Mouse (Mus musculus): ENCODE data around the gene Nme3. TPM values are rescaled to one million over a fixed set of nuclear protein-coding genes. Genes with fewer than 3 reads are reported as not detected.

Gene Nme3
- polyA plus RNA-seq, 1 experiment: 37.2 TPM

DNA sequence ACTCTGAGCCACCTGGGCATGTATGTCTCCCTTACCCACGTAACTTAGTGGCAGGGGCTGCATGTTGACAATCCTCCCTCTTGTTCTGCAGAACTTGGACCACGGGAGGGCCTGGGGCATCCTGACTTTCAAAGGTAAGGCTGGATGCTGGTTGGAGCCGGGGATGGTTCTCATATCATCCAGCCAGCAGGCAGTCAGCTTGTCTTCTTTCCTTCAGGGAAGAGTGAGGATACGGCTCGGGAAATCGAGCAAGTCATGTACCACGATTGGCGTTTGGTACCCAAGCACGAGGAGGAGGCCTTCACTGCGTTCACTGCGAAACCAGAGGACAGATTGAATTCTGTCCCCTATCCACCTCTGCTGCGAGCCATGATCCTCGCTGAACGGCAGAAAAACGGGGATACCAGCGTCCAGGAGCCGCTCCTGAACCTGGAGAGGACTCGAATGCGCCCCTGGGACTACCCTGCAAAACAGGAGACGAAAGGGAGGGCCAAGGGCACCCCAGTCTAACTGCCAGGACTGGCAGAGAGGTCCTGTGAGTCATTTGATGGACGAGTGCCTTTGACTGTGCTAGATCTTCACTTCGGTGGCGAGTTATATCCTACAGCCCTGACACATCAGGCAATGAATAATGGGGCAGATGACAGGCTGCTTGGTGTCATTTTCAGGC, 594 bp upstream of the Nme3 start:
- TF ChIP-seq POLR2A (IDR thresholded peaks at IDR 0.05; ENCODE audit: borderline replicate concordance, low read depth, low read length): no peak
- TF ChIP-seq CTCF (IDR thresholded peaks at IDR 0.05; ENCODE audit: low read depth, low read length): no peak
- H3K4me3 ChIP-seq (ENCODE audit: insufficient read depth, low read length): peak overlapping the region; percentile 100
- H3K4me1 ChIP-seq (ENCODE audit: control insufficient read depth, insufficient read depth, low read length): 0 out of 2 replicates have a peak, but pooled peaks cover 4% of the 10 kb centered on the region
- peak overlapping the region; percentile 59 for H3K27ac ChIP-seq (ENCODE audit: insufficient read depth, low read depth, low read length)

DNA sequence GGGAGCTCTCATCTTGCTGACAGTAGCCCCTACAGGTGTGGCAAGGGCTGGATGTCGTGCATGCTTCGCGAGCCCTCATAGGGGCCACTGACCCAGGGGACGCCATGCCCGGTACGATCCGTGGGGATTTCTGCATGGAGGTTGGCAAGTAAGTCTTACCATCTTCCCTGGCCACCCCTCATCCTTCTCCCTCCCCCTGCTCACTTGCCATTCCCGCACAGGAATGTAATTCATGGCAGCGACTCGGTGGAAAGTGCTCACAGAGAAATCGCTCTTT, 631 bp downstream of the Nme3 start:
- 0 out of 2 replicates have a peak, but pooled peaks cover 4% of the 10 kb centered on the region for H3K4me1 ChIP-seq (ENCODE audit: control insufficient read depth, insufficient read depth, low read length)
- no peak overlapping the region for H3K27ac ChIP-seq (ENCODE audit: insufficient read depth, low read depth, low read length)
- TF ChIP-seq POLR2A (IDR thresholded peaks at IDR 0.05; ENCODE audit: borderline replicate concordance, low read depth, low read length) (no peak), CTCF (IDR thresholded peaks at IDR 0.05; ENCODE audit: low read depth, low read length) (no peak)
- peak overlapping the region; percentile 100 for H3K4me3 ChIP-seq (ENCODE audit: insufficient read depth, low read length)

DNA sequence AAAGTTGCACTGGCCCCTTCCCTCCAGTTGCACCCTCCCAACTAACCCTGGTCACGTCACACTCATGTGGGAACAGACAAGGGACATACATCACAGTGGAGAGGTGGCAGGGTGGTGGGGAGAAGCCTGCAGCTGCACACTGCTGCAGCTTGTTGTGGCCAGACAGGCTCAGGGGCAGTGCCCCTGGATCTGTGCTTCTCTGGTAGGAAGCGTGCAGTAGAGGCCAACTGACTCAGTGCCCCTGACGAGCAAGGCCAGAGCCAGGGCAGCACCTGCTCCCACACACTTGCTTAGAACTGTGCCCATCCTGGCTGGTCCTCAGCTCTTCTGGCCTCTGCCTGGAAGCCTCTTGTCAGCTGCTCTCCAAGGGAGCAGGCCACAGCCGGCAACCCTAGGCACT, 1.3 kb downstream of the Nme3 start:
- H3K27ac ChIP-seq (ENCODE audit: insufficient read depth, low read depth, low read length): no peak overlapping the region
- H3K4me3 ChIP-seq (ENCODE audit: insufficient read depth, low read length): no peak overlapping the region
- TF ChIP-seq CTCF (IDR thresholded peaks at IDR 0.05; ENCODE audit: low read depth, low read length) (no peak), POLR2A (IDR thresholded peaks at IDR 0.05; ENCODE audit: borderline replicate concordance, low read depth, low read length) (no peak)
- 0 out of 2 replicates have a peak, but pooled peaks cover 4% of the 10 kb centered on the region for H3K4me1 ChIP-seq (ENCODE audit: control insufficient read depth, insufficient read depth, low read length)

DNA sequence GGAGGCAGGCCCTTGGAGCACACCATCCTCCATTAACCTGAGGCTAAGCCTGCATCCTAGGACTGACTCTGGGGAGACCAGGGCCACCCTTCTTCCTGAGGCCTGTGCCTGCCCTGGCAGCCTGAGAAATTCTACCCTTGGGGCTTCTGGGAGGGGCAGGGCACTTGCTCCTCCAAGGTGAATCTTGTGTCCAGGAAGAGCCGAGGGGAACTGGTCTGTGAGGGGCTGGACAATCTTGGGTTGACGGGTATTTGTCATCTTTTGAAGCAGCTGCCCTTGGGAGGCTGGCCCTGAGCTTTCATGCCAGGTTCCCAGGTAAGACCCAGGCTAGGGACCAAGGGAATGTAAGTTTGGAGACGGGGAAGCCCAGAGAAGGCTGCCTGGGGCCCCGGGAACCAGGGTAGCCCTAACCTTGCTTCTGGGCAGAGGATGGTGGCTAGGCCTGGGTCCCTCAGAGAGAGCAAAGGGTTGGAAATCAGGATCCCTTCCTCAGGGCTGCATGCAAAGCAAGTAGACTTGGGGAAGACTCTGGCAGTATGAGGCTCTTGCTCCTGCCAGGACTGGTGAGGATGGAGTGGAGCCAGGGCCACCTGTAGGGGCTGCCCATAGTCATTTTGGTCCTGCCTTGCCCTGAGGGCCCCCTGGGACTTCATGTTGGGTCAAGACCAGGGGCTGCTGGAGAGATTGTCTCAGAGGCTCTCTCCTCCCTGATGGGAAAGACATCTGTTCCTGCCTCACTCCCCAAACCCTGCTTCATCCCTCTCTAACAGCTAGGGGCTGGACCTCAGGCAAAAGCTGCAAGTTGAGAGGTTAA, 1.9 kb downstream of the Nme3 start:
- TF ChIP-seq CTCF (IDR thresholded peaks at IDR 0.05; ENCODE audit: low read depth, low read length) (no peak), POLR2A (IDR thresholded peaks at IDR 0.05; ENCODE audit: borderline replicate concordance, low read depth, low read length) (no peak)
- Histone ChIP-seq H3K4me1 (ENCODE audit: control insufficient read depth, insufficient read depth, low read length) (0 out of 2 replicates have a peak, but pooled peaks cover 4% of the 10 kb centered on the region), H3K4me3 (ENCODE audit: insufficient read depth, low read length) (no peak overlapping the region), H3K27ac (ENCODE audit: insufficient read depth, low read depth, low read length) (no peak overlapping the region)

DNA sequence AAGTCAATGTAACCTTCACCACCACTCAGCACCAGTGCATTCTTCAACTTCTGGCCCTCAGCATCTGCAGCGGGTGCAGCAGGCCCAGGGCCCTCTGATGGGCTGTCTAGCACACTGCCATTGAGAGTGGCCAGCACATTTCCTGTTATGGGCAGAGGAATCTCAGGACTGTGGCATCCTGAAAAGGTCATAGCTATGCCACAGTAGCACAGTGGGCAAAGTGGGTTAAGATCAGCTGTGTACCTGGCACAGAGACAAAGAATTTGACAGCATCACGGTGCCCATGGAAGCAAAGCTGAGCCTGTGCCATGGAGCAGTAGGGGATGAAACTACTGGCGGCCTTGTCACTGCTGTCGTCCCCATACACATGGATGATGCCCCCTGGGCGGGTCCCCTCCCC, 2.9 kb downstream of the Nme3 start:
- 0 out of 2 replicates have a peak, but pooled peaks cover 4% of the 10 kb centered on the region for H3K4me1 ChIP-seq (ENCODE audit: control insufficient read depth, insufficient read depth, low read length)
- no peak overlapping the region for H3K27ac ChIP-seq (ENCODE audit: insufficient read depth, low read depth, low read length)
- TF ChIP-seq CTCF (IDR thresholded peaks at IDR 0.05; ENCODE audit: low read depth, low read length) (no peak), POLR2A (IDR thresholded peaks at IDR 0.05; ENCODE audit: borderline replicate concordance, low read depth, low read length) (no peak)
- H3K4me3 ChIP-seq (ENCODE audit: insufficient read depth, low read length): no peak overlapping the region

DNA sequence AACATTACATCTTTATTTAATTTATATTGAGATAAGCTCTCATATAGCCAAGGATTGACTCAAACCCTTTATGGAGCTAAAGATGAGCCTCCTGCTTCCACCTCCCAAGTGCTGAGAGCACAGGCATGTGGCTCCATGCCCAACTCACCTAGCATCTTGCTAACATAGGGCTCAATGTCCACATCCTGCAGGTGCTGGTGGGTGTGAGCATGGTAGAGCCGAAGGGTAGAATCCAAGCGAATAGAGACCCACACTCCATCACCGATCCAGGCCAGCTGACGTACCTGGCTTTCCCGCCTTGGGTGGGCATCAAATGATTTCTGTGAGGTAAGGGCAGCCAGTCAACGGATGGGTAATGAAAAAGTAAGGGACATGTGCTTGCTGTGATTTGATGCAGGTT, 3.7 kb downstream of the Nme3 start:
- Histone ChIP-seq H3K4me3 (ENCODE audit: insufficient read depth, low read length) (no peak overlapping the region), H3K27ac (ENCODE audit: insufficient read depth, low read depth, low read length) (no peak overlapping the region), H3K4me1 (ENCODE audit: control insufficient read depth, insufficient read depth, low read length) (0 out of 2 replicates have a peak, but pooled peaks cover 4% of the 10 kb centered on the region)
- TF ChIP-seq CTCF (IDR thresholded peaks at IDR 0.05; ENCODE audit: low read depth, low read length) (no peak), POLR2A (IDR thresholded peaks at IDR 0.05; ENCODE audit: borderline replicate concordance, low read depth, low read length) (no peak)

DNA sequence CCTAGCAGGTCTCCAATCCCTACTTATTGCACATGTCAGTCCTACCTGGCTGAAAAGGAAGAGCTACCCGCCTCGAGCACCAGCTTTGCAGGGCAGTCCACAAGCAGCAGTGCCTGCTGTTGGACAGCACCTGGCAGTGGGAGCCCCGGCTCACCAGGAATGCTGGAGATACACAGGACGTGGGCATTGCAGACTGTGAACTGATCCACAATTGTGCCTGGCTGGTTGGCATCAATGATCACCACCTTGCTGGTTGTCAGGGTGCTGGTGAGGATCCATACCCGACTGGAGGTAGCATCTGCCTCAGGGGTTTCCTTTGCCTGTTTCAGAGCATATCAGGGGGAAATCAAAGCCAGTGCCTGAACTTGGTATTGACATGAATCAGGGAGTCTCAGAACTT, 5.8 kb downstream of the Nme3 start:
- Histone ChIP-seq H3K4me1 (ENCODE audit: control insufficient read depth, insufficient read depth, low read length) (0 out of 2 replicates have a peak, but pooled peaks cover 1% of the 10 kb centered on the region), H3K27ac (ENCODE audit: insufficient read depth, low read depth, low read length) (no peak overlapping the region), H3K4me3 (ENCODE audit: insufficient read depth, low read length) (no peak overlapping the region)
- TF ChIP-seq POLR2A (IDR thresholded peaks at IDR 0.05; ENCODE audit: borderline replicate concordance, low read depth, low read length): no peak
- no peak for TF ChIP-seq CTCF (IDR thresholded peaks at IDR 0.05; ENCODE audit: low read depth, low read length)

DNA sequence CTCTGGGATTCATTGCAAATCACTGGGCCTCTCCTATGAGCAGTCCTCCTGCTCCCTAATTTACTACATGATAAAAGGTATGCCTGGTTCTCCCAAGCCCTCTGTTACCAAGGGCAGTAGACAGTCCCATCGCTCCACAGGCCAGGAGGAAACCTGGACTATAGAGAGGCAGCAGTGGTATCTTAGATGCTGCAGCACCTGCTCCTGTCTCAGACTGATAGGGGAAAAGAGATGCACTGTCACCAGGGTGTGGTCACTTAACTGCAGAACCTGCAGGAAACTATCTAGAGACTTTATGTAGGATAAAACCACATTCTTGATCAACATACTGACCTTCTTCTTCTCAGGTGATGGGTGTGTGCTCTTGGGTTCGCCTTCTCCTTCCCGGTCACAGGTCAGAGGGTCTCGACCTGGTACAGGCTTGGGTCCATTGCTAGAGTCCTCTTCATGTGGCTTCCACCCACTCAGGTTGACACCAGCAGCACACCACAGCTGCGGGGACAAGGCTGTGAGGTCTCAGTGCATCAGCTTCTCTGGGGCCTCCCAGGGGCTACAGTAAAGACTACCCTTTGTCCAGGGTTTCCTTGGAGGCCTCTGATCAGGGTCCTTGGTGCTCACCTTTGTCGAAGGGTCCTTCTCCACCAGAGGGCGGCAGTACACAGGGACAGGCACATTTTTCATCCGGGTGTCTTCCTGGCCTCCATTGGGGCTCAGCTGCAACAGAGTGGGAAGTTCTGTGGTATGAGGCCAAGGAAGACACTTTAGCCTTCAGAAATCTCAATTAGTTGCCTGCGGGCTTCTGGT, 6.6 kb downstream of the Nme3 start:
- TF ChIP-seq POLR2A (IDR thresholded peaks at IDR 0.05; ENCODE audit: borderline replicate concordance, low read depth, low read length): no peak
- peak; percentile 25; the same call in 1 of the 2 replicates for TF ChIP-seq CTCF (IDR thresholded peaks at IDR 0.05; ENCODE audit: low read depth, low read length)
- Histone ChIP-seq H3K27ac (ENCODE audit: insufficient read depth, low read depth, low read length) (no peak overlapping the region), H3K4me3 (ENCODE audit: insufficient read depth, low read length) (no peak overlapping the region), H3K4me1 (ENCODE audit: control insufficient read depth, insufficient read depth, low read length) (no peaks in the 10 kb centered on the region)

DNA sequence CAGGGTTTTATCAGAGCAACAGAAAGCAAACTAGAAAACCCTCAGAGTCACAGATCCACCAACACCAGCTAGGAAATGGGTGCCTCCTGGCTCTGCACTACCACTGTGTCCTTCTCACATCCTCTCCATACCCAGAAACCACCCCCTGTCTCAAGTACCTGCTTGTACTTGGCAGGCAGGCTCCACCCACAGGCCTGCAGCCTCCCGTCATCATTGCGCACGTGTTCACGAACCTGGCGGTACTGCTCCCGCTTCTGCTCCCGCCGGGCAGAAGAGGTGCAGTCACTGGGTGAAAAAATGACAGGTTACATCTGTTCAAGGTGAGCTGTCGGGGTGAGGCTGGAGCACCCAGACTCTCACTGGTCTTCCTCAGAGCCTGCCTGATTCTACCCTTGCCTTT, 7.5 kb downstream of the Nme3 start:
- no peak overlapping the region for H3K27ac ChIP-seq (ENCODE audit: insufficient read depth, low read depth, low read length)
- no peak overlapping the region for H3K4me3 ChIP-seq (ENCODE audit: insufficient read depth, low read length)
- TF ChIP-seq CTCF (IDR thresholded peaks at IDR 0.05; ENCODE audit: low read depth, low read length): no peak
- TF ChIP-seq POLR2A (IDR thresholded peaks at IDR 0.05; ENCODE audit: borderline replicate concordance, low read depth, low read length): no peak
- no peaks in the 10 kb centered on the region for H3K4me1 ChIP-seq (ENCODE audit: control insufficient read depth, insufficient read depth, low read length)

Measured in bone marrow macrophage, adult 2 months (primary cell).